Mouse (Mus musculus) urinary bladder, postnatal 4 days (tissue): ENCODE results near the gene Tnfsf15.

Experiments used
- DNase-seq, 2 experiments: peaks; one replicate each; pipeline ENCODE4 v3.0.0; 2021 to 2022; ENCODE audit warnings: low spot score in 2 of 2

The Tnfsf15 gene

GRCm38 (mm10) chr4:63684412-63685252, 60.3 kb downstream of the Tnfsf15 start:
- no peak for DNase-seq

- DNase-seq: no peak
Measured at GRCm38 (mm10) chr4:63683716-63684115, 61.2 kb downstream of the Tnfsf15 start.

- no peak for DNase-seq
Measured at GRCm38 (mm10) chr4:63683056-63683455, 61.9 kb downstream of the Tnfsf15 start.

- DNase-seq: no peak
Measured at GRCm38 (mm10) chr4:63682441-63682840, 62.5 kb downstream of the Tnfsf15 start.

GRCm38 (mm10) chr4:63681557-63681956, 63.4 kb downstream of the Tnfsf15 start:
- DNase-seq: no peak
